Mouse (Mus musculus) CD4-positive, CD25-positive, alpha-beta regulatory T cell (primary cell): Measurements from ENCODE around the gene Col4a6. TPM values are rescaled to one million over a fixed set of nuclear protein-coding genes. Genes with fewer than 3 reads are reported as not detected.

ENCODE experiments used
- polyA plus RNA-seq: library from polyadenylated mRNA; unstranded; fragments of 100-300 nt; shearing (Covaris generic); gene quantifications from one replicate; pipeline ENCODE4 v1.2.1, GENCODE M21; 2017

Gene Col4a6
- not detected for polyA plus RNA-seq

DNA sequence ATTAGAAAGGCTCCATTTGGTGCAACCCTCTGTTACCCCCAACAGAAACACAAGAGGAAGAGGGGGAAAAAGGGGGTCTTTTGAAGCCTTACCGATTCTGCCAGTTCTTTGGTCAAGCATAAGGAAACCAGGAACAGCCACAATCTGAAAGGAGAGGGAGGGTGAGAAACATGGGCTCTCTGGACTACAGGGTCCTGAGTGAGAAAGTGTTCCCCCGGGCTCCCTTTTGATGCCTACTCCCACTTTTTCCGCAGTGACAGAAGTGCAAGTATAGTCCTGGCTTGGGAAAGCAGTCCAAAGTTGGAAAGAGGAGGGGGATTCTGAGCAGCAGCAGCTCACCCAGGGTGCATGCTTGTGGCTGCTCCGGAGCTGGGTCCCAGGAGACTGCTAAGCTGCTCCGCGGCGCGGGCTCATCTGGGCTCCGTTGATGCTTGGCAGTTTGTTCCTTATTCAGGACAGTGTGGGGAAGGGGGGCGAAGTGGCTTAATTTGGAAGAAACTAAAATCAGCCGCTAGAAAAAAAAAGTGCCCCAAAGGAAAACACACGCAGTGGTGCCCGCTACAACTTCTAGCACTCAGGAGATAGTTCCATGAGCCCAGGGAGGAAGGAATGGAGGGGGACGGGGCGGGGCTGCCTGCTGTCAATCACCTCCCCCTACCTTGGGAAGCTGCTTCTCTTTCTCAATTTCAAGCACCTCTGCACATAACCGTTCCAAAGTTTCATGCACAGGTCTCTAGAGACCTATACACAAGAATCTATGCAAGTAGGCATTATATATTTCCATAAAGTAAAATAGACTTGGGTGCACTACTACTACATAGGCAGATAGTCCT lies at the start of gene Col4a6:
Gene Col4a6, minus strand, starts transcription at position 607 of the 833 bp plus-strand sequence.

DNA sequence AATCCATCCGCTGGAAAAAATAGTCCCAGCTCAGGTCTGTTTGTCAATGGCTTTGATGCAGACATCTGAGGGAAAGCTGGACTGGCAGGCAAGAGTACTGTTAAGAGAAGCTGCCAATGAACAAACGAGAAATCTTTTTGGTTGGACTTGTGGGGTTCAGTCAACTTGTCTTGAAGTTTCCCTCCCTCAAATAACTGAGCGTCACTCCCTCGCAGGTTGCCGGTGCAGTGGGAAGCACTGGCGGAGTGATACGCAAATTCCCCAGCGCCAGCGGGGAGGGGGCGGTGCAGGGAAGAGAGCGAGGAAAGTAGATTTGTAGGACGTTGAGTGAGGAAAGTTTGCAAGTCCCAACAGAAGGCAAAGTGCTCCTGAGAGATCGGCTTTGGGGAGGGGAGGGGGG lies 1.2 kb upstream of the Col4a6 start, which contains the start of gene Col4a5:
Gene Col4a5, plus strand, starts transcription at position 276 of the 400 bp plus-strand sequence.

Other genes with a start within 250 kb of the Col4a6 start
- gene Col4a5, start 1.3 kb upstream of the Col4a6 start, polyA plus RNA-seq = not detected